Mouse (Mus musculus) kidney, adult 2 months (tissue): Measurements from ENCODE around the gene Adgrl1.

ENCODE experiments used
- CTCF ChIP-seq: fragments of 200-500 bp; conservative IDR thresholded peaks from 2 replicates; pipeline ENCODE4 v1.5.1; 2011; ENCODE audit warnings: low read depth, mild to moderate bottlenecking, control low read depth, low read length, moderate library complexity, mixed read lengths; ENCODE audit not compliant: insufficient read depth, insufficient read length
- POLR2A ChIP-seq: fragments of 200-500 bp; IDR thresholded peaks from one replicate; pipeline ENCODE4 v1.6.1; 2011; ENCODE audit warnings: low read depth, low read length, control low read depth

DNA sequence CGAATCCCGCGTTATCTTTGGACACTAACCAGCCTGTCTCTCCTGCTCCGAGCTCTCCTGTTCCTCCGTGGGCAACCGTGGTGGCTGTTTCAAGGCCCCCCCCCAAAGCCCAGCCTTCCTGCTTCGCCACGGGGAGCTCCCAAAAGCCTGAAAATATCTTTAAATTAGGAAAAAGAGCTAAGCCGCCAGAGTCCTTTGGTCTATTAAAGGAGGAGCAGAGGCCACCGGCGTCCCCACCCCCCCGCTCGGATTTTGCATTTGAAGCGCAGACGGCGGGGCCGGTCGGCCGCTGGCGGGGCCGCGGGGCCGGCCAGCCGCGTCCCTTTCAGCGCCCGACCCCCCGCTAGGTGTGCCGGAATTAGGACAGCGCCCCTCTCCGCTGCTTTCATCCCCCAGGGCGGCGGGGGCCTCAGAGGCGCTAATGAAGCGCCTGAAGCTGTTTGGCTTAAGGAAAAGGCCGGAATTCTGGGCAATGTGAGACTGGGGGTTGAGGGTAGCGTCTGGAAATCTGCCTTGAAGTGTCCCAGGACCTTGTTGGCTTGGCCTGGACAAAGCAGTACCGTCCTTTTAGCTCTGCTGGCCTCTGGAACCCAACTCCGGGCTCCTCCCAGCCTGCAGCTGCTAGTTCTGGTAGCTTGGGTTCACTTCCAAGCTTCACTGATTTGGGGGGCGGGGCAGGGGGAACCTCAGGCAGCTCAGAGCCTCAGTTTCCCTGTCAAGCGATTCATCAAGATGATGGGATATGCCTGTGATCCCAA, 23.6 kb upstream of the Adgrl1 start:
- TF ChIP-seq POLR2A = no peak
- TF ChIP-seq CTCF = no peak
